Mouse (Mus musculus) E14TG2a.4 (cell line): ENCODE data around the gene Gimap7.

Source experiments
- CTCF ChIP-seq: conservative IDR thresholded peaks from 2 replicates; pipeline ENCODE4 v1.5.1; 2014; ENCODE audit warnings: low read length
- NANOG ChIP-seq: IDR thresholded peaks from 2 replicates; pipeline ENCODE4 v1.6.1; 2014; ENCODE audit warnings: borderline replicate concordance, low read length, mixed read lengths
- POU5F1 ChIP-seq: IDR thresholded peaks from 2 replicates; pipeline ENCODE4 v1.6.1; 2014; ENCODE audit warnings: low read length, borderline replicate concordance

- TF ChIP-seq CTCF (no peak), POU5F1 (no peak), NANOG (no peak)
These were observed 31.3 kb upstream of the Gimap7 start for GRCm38 (mm10) chr6:48687077-48687476.
